Mouse (Mus musculus) embryonic facial prominence, embryonic 12.5 days (tissue): ENCODE measurements around the gene Lhb. TPM values are rescaled to one million over a fixed set of nuclear protein-coding genes. Genes with fewer than 3 reads are reported as not detected.

Source experiments
- ATAC-seq: fragments of 200-750 bp; cut with Nextera tagmentation; 2 replicates; pipeline ENCODE4 v1.8.0; 2017; ENCODE audit not compliant: insufficient number of reproducible peaks, insufficient read depth, low FRiP score, low TSS enrichment
- H3K27ac ChIP-seq: fragments of 300-500 bp; sonication (generic); 2 replicates; pipeline ENCODE4 v1.5.1; 2016; ENCODE audit warnings: mild to moderate bottlenecking
- H3K27me3 ChIP-seq: fragments of 300-500 bp; sonication (generic); 2 replicates; pipeline ENCODE4 v1.6.1; 2016; ENCODE audit warnings: mild to moderate bottlenecking, moderate library complexity
- H3K36me3 ChIP-seq: fragments of 300-500 bp; sonication (generic); 2 replicates; pipeline ENCODE4 v1.6.1; 2016; ENCODE audit warnings: mild to moderate bottlenecking
- H3K4me1 ChIP-seq: fragments of 300-500 bp; sonication (generic); 2 replicates; pipeline ENCODE4 v1.6.1; 2016
- H3K4me2 ChIP-seq: fragments of 300-500 bp; sonication (generic); replicated peaks from 2 replicates; pipeline ENCODE4 v1.6.1; 2016; ENCODE audit warnings: mild to moderate bottlenecking, moderate library complexity
- H3K4me3 ChIP-seq: fragments of 300-500 bp; sonication (generic); 2 replicates; pipeline ENCODE4 v1.5.1; 2016; ENCODE audit warnings: mild to moderate bottlenecking
- H3K9ac ChIP-seq: fragments of 300-500 bp; sonication (generic); 2 replicates; pipeline ENCODE4 v1.6.1; 2016; ENCODE audit warnings: mild to moderate bottlenecking, moderate library complexity
- H3K9me3 ChIP-seq: fragments of 300-500 bp; sonication (generic); 2 replicates; pipeline ENCODE4 v1.6.1; 2016; ENCODE audit warnings: mild to moderate bottlenecking, moderate library complexity
- WGBS: fragments of 180-500 bp; shearing (Covaris S2); methylation state at CpG from one replicate; pipeline ENCODE4 v1.1.7; 2016; 5-methylcytosine and 5-hydroxymethylcytosine counted together
- polyA plus RNA-seq: library from polyadenylated mRNA; unstranded; fragments of >200 nt; fragmentation: Nextera tagmentation; extraction: Ambion mirVana; gene quantifications from 2 replicates; pipeline ENCODE4 v1.2.1, GENCODE M21; 2016

Gene Lhb
- polyA plus RNA-seq, 1 experiment from 2014 or later: 0.33 TPM

DNA sequence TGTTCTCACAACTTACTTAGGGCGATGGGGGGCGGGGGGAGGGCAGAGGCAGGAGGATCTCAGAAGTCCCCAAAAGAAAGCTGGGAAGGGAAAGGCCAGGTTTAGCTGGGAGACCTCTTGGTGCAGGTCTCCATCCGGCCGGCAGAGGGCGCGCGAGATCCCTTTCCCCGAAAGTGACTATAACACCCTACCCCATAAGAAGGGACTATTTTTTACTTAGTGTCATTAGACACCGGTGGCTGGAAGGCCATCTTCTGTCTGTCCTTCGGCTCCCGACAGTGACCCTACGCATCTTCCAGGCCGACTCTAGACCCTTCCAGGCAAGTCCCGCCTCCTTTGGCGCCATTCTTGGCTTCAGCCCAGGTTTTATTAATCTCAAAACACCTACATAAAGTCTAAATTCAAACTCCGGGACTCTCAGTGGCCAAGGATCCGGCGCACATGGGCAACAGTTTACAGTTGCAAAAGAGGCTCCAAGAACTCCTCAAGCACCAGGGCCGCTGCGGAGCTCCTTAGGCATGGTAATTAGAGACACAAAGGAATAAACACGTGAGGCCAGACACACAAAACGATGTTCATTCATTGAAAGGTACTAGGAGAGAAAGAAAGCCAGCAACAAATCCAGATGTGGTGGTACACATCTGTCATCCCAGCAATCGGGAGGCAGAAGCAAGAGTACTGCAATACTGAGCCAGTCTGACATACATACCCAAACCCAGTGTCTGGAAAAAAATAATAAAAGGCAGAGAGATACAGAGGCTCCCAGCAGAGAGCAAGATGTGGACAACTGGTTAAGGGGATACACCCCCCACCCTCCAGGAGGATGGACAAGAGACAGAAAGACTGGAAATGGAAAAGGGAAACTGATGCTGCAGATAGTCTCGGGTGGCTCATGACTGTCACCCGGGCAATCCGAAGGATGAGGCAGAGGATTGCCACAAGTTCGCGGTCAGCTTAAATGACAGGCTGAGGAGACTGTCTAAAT is 15.2 kb upstream of the Lhb start, which contains the start of gene Kcna7:
TSS of gene Kcna7 (plus strand) at position 563 of the 985 bp plus-strand sequence.
- no peak within 1 kb of the TSS for H3K27ac ChIP-seq
- no peak for ATAC-seq
- peak within 1 kb of the TSS; percentile 40 for H3K4me3 ChIP-seq
- WGBS: 12% methylated on average over 28 of the region's 28 CpGs
- H3K36me3 ChIP-seq: no peaks in the 10 kb centered on the region
- peak within 1 kb of the TSS; percentile 33 for H3K9ac ChIP-seq
- H3K4me2 ChIP-seq: peak within 1 kb of the TSS; percentile 63
- H3K4me1 ChIP-seq: 0 out of 2 replicates have a peak, but pooled peaks cover 4% of the 10 kb centered on the region
- no peaks in the 10 kb centered on the region for H3K9me3 ChIP-seq
- peaks cover 56% of the 10 kb centered on the region for H3K27me3 ChIP-seq

DNA sequence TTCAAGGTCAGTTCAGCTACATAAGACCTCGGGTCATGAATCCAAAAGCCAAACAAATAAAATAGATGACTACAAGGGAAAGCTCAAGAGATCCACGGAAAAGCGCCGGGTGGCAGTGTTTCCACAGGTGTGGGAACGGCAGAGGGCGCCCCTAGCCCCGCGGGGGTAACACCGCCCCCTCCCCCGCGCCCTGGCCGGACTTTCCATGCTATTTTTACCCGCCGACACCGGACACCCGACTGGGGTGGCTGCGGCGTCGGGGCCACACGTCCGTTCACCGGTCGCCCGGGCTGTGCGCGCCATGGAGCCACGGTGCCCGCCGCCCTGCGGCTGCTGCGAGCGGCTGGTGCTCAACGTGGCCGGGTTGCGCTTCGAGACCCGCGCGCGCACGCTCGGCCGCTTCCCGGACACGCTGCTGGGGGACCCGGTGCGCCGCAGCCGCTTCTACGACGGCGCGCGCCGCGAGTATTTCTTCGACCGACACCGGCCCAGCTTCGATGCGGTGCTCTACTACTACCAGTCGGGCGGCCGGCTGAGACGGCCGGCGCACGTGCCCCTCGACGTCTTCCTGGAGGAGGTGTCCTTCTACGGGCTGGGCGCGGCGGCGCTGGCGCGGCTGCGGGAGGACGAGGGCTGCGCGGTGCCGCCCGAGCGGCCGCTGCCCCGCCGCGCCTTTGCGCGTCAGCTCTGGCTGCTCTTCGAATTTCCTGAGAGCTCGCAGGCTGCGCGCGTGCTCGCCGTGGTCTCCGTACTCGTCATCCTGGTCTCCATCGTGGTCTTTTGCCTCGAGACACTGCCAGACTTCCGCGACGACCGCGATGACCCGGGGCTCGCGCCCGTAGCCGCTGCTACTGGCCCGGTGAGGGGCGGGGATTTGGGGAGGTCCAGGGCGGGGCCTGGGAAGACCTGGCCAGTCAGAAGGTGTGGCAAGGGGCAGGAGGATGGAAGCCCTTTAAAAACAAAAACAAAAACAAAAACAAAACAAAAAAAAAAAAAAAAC is 14.2 kb upstream of the Lhb start:
- H3K9me3 ChIP-seq: no peaks in the 10 kb centered on the region
- H3K27ac ChIP-seq: no peak overlapping the region
- ATAC-seq: no peak
- 2% methylated on average over 113 of the region's 114 CpGs for whole genome bisulfite sequencing
- peak overlapping the region; percentile 40 for H3K4me3 ChIP-seq
- peak overlapping the region; percentile 33 for H3K9ac ChIP-seq
- 0 out of 2 replicates have a peak, but pooled peaks cover 4% of the 10 kb centered on the region for H3K4me1 ChIP-seq
- H3K27me3 ChIP-seq: peaks cover 66% of the 10 kb centered on the region
- peak overlapping the region; percentile 63 for H3K4me2 ChIP-seq
- no peaks in the 10 kb centered on the region for H3K36me3 ChIP-seq

DNA sequence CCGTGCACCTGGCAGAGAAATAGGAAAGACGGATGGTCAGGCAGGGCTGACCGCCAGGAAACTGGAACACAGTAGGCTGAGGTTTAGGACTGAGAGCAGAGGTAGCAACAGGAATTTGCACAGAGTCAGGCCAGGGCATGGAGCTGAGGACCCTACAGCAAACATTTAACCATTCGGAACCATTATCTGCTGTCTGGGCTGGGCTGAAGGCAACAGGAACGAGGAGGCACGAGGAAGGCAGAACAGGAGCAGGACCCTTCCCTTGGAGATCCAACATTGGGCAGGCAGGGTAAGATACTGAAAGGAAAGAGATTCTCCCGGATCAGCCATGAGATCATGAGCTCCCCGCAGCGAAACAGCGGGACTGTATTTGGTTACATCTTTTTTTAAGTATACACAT is 12.8 kb upstream of the Lhb start:
- no peak overlapping the region for H3K27ac ChIP-seq
- peaks cover 77% of the 10 kb centered on the region for H3K27me3 ChIP-seq
- 0 out of 2 replicates have a peak, but pooled peaks cover 4% of the 10 kb centered on the region for H3K4me1 ChIP-seq
- no peaks in the 10 kb centered on the region for H3K9me3 ChIP-seq
- no peaks in the 10 kb centered on the region for H3K36me3 ChIP-seq
- H3K4me2 ChIP-seq: no peak overlapping the region
- no peak for ATAC-seq
- WGBS: 82% methylated on average over 10 of the region's 10 CpGs
- no peak overlapping the region for H3K4me3 ChIP-seq
- no peak overlapping the region for H3K9ac ChIP-seq

DNA sequence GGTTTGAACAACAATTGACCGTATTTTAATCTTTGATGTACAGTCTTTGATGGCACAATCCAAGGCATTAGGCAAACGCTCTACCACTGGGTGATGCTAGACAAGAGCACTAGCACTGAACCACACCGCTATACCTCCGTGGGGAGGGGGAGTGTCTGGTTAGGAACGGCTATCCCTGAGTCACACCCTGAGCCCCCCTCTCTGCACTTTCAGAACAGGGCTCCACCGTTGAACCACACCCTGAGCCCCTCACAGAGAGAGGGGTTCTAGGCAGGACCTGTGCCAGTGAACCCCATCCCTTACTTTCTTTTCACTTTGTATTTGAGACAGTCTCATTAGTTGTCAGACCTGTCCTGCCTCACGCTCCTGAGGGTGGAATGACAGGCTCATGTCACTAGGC is 12.3 kb upstream of the Lhb start:
- no peaks in the 10 kb centered on the region for H3K9me3 ChIP-seq
- peaks cover 82% of the 10 kb centered on the region for H3K27me3 ChIP-seq
- 71% methylated on average over 7 of the region's 7 CpGs for WGBS
- no peak overlapping the region for H3K9ac ChIP-seq
- no peaks in the 10 kb centered on the region for H3K36me3 ChIP-seq
- H3K27ac ChIP-seq: no peak overlapping the region
- no peak for ATAC-seq
- H3K4me1 ChIP-seq: peaks cover 9% of the 10 kb centered on the region; the same call in 1 of the 2 replicates
- H3K4me3 ChIP-seq: no peak overlapping the region
- H3K4me2 ChIP-seq: no peak overlapping the region

DNA sequence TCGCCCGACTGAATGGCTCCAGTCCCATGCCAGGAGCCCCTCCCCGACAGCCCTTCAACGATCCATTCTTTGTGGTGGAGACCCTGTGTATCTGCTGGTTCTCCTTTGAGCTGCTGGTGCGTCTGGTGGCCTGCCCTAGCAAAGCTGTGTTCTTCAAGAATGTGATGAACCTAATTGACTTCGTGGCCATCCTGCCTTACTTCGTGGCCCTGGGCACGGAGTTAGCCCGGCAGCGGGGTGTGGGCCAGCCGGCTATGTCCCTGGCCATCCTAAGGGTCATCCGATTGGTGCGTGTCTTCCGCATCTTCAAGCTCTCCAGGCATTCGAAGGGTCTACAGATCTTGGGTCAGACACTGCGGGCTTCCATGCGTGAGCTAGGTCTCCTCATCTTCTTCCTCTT is 11.7 kb upstream of the Lhb start:
- H3K4me3 ChIP-seq: no peak overlapping the region

DNA sequence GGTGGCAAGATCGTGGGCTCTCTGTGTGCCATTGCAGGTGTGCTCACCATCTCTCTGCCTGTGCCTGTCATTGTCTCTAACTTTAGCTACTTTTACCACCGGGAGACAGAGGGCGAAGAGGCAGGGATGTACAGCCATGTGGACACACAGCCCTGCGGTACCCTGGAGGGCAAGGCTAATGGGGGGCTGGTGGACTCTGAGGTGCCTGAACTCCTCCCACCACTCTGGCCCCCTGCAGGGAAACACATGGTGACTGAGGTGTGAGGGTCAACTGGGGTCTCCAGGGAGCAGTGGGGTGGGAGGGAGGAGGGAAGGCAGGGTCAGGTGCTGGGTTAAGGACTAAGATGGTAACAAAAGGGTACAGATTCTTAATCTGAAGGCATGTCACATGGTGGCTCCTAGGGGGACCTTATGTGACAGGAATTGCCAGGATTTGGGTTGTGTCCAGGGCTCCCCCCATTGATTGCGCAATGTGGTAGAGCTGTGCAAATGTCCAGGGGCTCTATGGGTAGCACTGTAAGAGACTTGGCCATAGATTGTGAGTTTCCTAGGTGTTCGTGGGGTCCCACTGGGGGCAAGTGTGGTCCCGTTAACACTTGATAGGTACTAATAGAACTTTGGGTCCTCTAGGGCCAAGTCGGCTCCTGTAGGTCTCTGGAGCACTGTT is 11.0 kb upstream of the Lhb start:
- no peak overlapping the region for H3K4me3 ChIP-seq
- no peak for ATAC-seq
- no peak overlapping the region for H3K4me2 ChIP-seq
- H3K36me3 ChIP-seq: no peaks in the 10 kb centered on the region
- H3K4me1 ChIP-seq: peaks cover 19% of the 10 kb centered on the region
- no peak overlapping the region for H3K9ac ChIP-seq
- 87% methylated on average over 8 of the region's 8 CpGs for WGBS
- no peak overlapping the region for H3K27ac ChIP-seq
- peaks cover 95% of the 10 kb centered on the region for H3K27me3 ChIP-seq
- no peaks in the 10 kb centered on the region for H3K9me3 ChIP-seq

More for the DNA sequence above, 11.7 kb upstream of the Lhb start:
- no peaks in the 10 kb centered on the region for H3K9me3 ChIP-seq
- ATAC-seq: no peak
- no peaks in the 10 kb centered on the region for H3K36me3 ChIP-seq
- peaks cover 15% of the 10 kb centered on the region for H3K4me1 ChIP-seq
- H3K27ac ChIP-seq: no peak overlapping the region
- H3K9ac ChIP-seq: no peak overlapping the region
- WGBS: 87% methylated on average over 17 of the region's 17 CpGs
- no peak overlapping the region for H3K4me2 ChIP-seq
- H3K27me3 ChIP-seq: peaks cover 88% of the 10 kb centered on the region

DNA sequence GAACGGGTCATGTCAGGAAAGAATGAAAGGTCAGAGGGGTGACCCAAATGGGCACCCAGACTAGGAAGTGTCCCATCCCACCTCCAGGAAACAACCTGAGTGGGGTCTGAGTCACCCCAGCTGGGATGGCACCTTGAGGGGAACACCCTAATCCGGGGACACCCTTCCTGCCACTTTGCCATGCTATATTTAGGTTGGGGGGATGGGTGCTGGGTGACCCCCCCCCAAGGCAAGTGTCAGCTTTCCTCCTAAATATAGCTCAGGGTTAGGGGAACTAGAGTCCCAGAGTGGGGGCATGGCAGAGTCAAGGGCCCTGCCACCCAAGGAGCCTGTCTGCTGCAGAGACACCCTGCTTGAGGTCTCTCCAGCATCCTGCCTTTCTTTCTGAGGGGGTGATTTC is 8.2 kb upstream of the Lhb start:
- peaks cover 23% of the 10 kb centered on the region for H3K4me1 ChIP-seq
- no peak overlapping the region for H3K4me2 ChIP-seq
- H3K27ac ChIP-seq: no peak overlapping the region
- H3K36me3 ChIP-seq: no peaks in the 10 kb centered on the region
- H3K27me3 ChIP-seq: peaks cover 97% of the 10 kb centered on the region
- WGBS: 81% methylated on average over 2 of the region's 2 CpGs
- H3K4me3 ChIP-seq: no peak overlapping the region
- H3K9ac ChIP-seq: no peak overlapping the region
- H3K9me3 ChIP-seq: no peaks in the 10 kb centered on the region
- ATAC-seq: no peak

DNA sequence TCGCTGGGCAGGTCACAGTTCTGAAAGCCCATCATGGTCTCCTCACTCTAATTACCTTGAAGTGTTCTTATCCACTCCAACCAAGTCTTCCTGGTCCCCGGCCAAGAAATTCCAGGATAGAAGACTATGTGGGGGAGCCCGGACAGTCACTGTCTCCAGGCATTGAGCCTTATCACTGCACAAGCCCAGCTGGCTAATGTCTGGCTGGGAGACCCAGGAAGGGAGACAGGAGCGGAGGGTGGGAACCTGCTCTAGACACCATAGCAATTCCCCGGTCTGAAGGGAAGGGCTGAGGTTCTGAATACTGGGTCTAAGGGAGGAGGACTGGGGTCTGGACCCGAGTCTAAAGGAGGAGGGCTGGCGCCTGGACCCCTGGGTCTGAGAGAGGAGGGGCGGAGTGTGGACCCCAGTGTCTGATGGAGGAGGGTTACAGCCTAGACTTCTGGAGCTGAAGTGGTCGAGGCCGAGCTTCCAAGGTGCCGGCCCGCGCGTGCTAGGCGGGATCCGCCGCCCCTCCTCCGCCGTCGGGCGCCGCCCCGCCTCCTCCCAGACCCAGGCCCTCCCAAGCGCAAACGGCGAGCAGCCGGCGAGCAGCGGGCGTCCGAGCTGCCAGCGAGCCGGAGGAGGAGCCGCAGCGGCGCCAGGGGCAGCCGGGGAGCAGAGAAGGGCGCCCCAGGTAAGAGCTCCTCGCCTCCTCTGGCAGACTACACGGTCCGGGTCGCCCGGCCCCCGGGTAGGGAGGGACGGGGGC is 7.3 kb upstream of the Lhb start, which contains the start of gene Ntf5:
TSS of gene Ntf5 (plus strand) at position 583 of the 751 bp plus-strand sequence.
- WGBS: 4% methylated on average over 32 of the region's 45 CpGs

DNA sequence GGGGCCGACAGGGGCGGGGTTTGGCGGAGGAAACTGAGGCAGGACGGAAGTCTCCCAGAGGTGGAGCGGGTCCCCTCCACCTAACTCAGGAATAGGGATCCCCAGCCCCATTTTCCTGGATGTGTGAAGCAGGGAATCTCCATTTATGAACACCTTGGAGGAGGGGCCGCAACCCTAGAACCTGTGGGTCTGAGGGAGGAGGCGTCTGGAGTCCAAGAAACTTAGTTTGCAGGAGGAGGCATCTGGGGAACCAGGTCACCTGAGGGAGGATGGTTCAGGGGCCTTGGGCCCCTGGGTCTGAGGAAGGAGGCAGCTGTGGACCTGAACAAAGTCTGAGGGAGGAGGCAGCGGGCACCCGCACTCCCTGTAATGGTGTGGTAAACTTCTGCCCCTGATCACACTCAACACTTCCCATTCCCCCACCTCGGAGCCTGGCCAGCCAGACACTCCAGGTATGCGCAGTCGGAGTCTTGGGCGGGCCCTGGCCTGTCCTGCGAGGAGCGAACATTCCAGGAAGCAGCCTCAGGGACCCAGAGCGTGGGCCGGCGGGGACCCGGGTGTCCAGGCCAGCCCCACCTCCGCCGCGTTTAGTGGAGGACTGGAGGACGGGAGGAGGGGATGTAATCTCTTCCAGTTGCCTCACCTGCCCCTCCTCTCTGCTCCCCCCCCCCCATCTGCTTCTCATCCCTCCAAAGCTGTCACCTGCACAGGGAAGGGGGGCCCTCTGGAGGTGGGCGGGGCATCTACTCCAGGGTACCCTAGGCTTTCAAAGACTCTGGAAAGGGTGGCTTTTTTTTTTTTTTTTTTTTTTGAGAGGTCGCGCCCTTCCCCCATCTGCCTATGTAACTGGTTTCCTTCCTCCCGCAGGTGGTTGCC is 6.5 kb upstream of the Lhb start:
- 0 out of 2 replicates have a peak, but pooled peaks have one; percentile 22 for ATAC-seq
- peak overlapping the region; percentile 91 for H3K4me2 ChIP-seq
- no peaks in the 10 kb centered on the region for H3K9me3 ChIP-seq
- WGBS: 2% methylated on average over 26 of the region's 27 CpGs
- H3K4me1 ChIP-seq: peaks cover 35% of the 10 kb centered on the region
- no peaks in the 10 kb centered on the region for H3K36me3 ChIP-seq
- peaks cover 97% of the 10 kb centered on the region for H3K27me3 ChIP-seq
- H3K27ac ChIP-seq: peak overlapping the region; percentile 77
- H3K4me3 ChIP-seq: peak overlapping the region; percentile 57
- H3K9ac ChIP-seq: peak overlapping the region; percentile 72

More for the DNA sequence above, 7.3 kb upstream of the Lhb start, which contains the start of gene Ntf5:
- Histone ChIP-seq H3K9me3 (no peaks in the 10 kb centered on the region), H3K4me3 (peak within 1 kb of the TSS; percentile 57), H3K9ac (peak within 1 kb of the TSS; percentile 72), H3K36me3 (no peaks in the 10 kb centered on the region), H3K4me2 (peak within 1 kb of the TSS; percentile 91), H3K27ac (peak within 1 kb of the TSS; percentile 77), H3K4me1 (peaks cover 32% of the 10 kb centered on the region), H3K27me3 (peaks cover 97% of the 10 kb centered on the region)
- ATAC-seq: peak; percentile 23; the same call in 1 of the 2 replicates
